Mouse (Mus musculus) 416B (cell line): ENCODE data around the gene Vmn2r37.
"Not testable (repeated sequence)": the region's sequence is repeated elsewhere in the genome, so short reads cannot be mapped to it uniquely, and the experiment has no call there.

Experiments used
- DNase-seq: peaks from one replicate; pipeline ENCODE4 v3.0.0; 2011; ENCODE audit warnings: low read depth

Gene Vmn2r37

GRCm38 (mm10) chr7:9223553-9223952 lies at the start of gene Vmn2r37:
TSS of gene Vmn2r37 (minus strand) at chr7:9223653.
- DNase-seq, result not testable (repeated sequence)
